Comparison of ENCODE assay signal across 16 mouse cellular contexts in genomic region chr8:70468733-70469132, GRCm38 (mm10). TPM values are rescaled to one million over a fixed set of nuclear protein-coding genes. Genes with fewer than 3 reads are reported as not detected.
A peak's percentile ranks its signal among the peaks of the same experiment; 100 is the strongest.
DNase-seq lines count a peak whose midpoint lies in the region; ATAC-seq and TF ChIP-seq lines count a peak whose summit lies in the region.
"Had no signal": no experiment of that assay in that cellular context is flagged by ENCODE, and none has a peak within 500 bp of the region (broad histone marks: within the 10 kb centered on the region; RNA-seq: fewer than 3 reads in every experiment).

No protein-coding gene starts in this region.

- H3K9ac ChIP-seq in midbrain, embryonic 13.5 days (replicated peaks), result no peak overlapping the region
- H3K9ac ChIP-seq: forebrain, embryonic 13.5 days had no signal

- no peak overlapping the region for H3K4me3 ChIP-seq in gastrocnemius, adult 2 months
- H3K4me3 ChIP-seq in layer of hippocampus, adult 2 months, result no peak overlapping the region
- no peak overlapping the region for H3K4me3 ChIP-seq in midbrain, embryonic 10.5 days
- no peak overlapping the region for H3K4me3 ChIP-seq in midbrain, embryonic 13.5 days (replicated peaks)
- H3K4me3 ChIP-seq: forebrain, embryonic 13.5 days; limb, embryonic 10.5 days; myocyte had no signal

- H3K4me1 ChIP-seq in midbrain, embryonic 10.5 days, result peaks cover 35% of the 10 kb centered on the region
- peaks cover 14% of the 10 kb centered on the region for H3K4me1 ChIP-seq in midbrain, embryonic 13.5 days (replicated peaks)
- H3K4me1 ChIP-seq: forebrain, embryonic 13.5 days had no signal

- H3K27ac ChIP-seq in gastrocnemius, adult 2 months, result peak overlapping the region; percentile 79
- H3K27ac ChIP-seq in layer of hippocampus, adult 2 months, result peak overlapping the region; percentile 88
- H3K27ac ChIP-seq in midbrain, embryonic 10.5 days (replicated peaks), result 0 out of 2 replicates have a peak overlapping the region, but pooled peaks have one; percentile 23
- no peak overlapping the region for H3K27ac ChIP-seq in midbrain, embryonic 13.5 days
- H3K27ac ChIP-seq: forebrain, embryonic 13.5 days; limb, embryonic 10.5 days had no signal

- no peak overlapping the region for H3K4me2 ChIP-seq in midbrain, embryonic 13.5 days (replicated peaks)
- H3K4me2 ChIP-seq: forebrain, embryonic 13.5 days had no signal

- ATAC-seq in midbrain, embryonic 13.5 days, result no peak
- ATAC-seq in monocyte, adult 5-6 weeks (replicated peaks; ENCODE audit: insufficient number of reproducible peaks, low FRiP score, low TSS enrichment, poor library complexity, severe bottlenecking), result no peak
- ATAC-seq: forebrain, embryonic 13.5 days had no signal

- no peaks in the 10 kb centered on the region for H3K9me3 ChIP-seq in midbrain, embryonic 10.5 days (replicated peaks)
- H3K9me3 ChIP-seq in midbrain, embryonic 13.5 days, result no peaks in the 10 kb centered on the region
- H3K9me3 ChIP-seq: forebrain, embryonic 13.5 days; limb, embryonic 10.5 days had no signal

- TF ChIP-seq CTCF in gastrocnemius, adult 2 months (IDR thresholded peaks at IDR 0.05), result no peak
- no peak for TF ChIP-seq CTCF in layer of hippocampus, adult 2 months (conservative IDR thresholded peaks at IDR 0.05)

- intact Hi-C loops in gastrocnemius, adult 2 months (cut with DNase I), result no loop called here
- intact Hi-C loops in gastrocnemius, postnatal 14 days (cut with DNase I; ENCODE audit: low total_unique reads), result no loop called here

- no peaks in the 10 kb centered on the region for H3K27me3 ChIP-seq in midbrain, embryonic 10.5 days (ENCODE audit: low read depth, poor library complexity, severe bottlenecking)
- H3K27me3 ChIP-seq in midbrain, embryonic 13.5 days, result no peaks in the 10 kb centered on the region
- H3K27me3 ChIP-seq: CH12.LX; forebrain, embryonic 13.5 days had no signal

- DNase-seq in gastrocnemius, adult 2 months, result no peak
- no peak for DNase-seq in gastrocnemius, postnatal 14 days
- no peak for DNase-seq in layer of hippocampus, adult 2 months (ENCODE audit: low spot score in 2 of 2)
- no peak for DNase-seq in layer of hippocampus, adult 9-10 months (ENCODE audit: low spot score)
- no peak for DNase-seq in midbrain, embryonic 10.5 days (ENCODE audit: low spot score)
- DNase-seq: cerebellum, postnatal 14 days; embryo, embryonic 11 days; thymus, postnatal 36 days had no signal

- H3K36me3 ChIP-seq in midbrain, embryonic 10.5 days, result peaks cover 11% of the 10 kb centered on the region
- peaks cover 4% of the 10 kb centered on the region; the same call in 1 of the 2 replicates for H3K36me3 ChIP-seq in midbrain, embryonic 13.5 days

- WGBS in midbrain, embryonic 10.5 days, result 90% methylated on average over 4 of the region's 4 CpGs
- WGBS in midbrain, embryonic 13.5 days, result 90% methylated on average over 4 of the region's 4 CpGs

RNA-seq across cellular contexts. Expression of gene Klhl26, which starts 8.0 kb away (rescaled TPM):
- total RNA-seq in gastrocnemius, adult 2 months (2021), result 1 to 10 TPM; 6.7 to 8.5 TPM
- 1 to 10 TPM; 5.4 TPM for total RNA-seq in gastrocnemius, postnatal 14 days (2021)
- total RNA-seq in layer of hippocampus, adult 2 months (2021), result 10 to 100 TPM; 56.8 to 60.2 TPM
- 16.9 and 20.7 TPM in 2 replicates for polyA plus RNA-seq in midbrain, embryonic 10.5 days (2016; fragmentation: Nextera tagmentation; extraction: Ambion mirVana)
- 19.3 and 22.2 TPM in 2 replicates for polyA plus RNA-seq in midbrain, embryonic 13.5 days (2015; fragmentation: Nextera tagmentation; extraction: Ambion mirVana)
- total RNA-seq in monocyte, adult 5-6 weeks (2017), result 3.3 to 8.3 TPM (median 3.4 TPM) in 3 replicates

RNA-seq across cellular contexts. Expression of gene Tmem59l, which starts 18.4 kb away (rescaled TPM):
- not detected for total RNA-seq in gastrocnemius, adult 2 months (2021)
- not detected for total RNA-seq in gastrocnemius, postnatal 14 days (2021)
- total RNA-seq in layer of hippocampus, adult 2 months (2021), result 100 to 1,000 TPM; 321 to 339 TPM
- 7.9 and 8.3 TPM in 2 replicates for polyA plus RNA-seq in midbrain, embryonic 10.5 days (2016; fragmentation: Nextera tagmentation; extraction: Ambion mirVana)
- polyA plus RNA-seq in midbrain, embryonic 13.5 days (2015; fragmentation: Nextera tagmentation; extraction: Ambion mirVana), result 60.6 and 61.5 TPM in 2 replicates
- total RNA-seq in monocyte, adult 5-6 weeks (2017), result not detected in 3 replicates
- total RNA-seq: CH12.LX had no signal
- polyA plus RNA-seq: heart, postnatal 0 days; liver, embryonic 16.5 days had no signal

RNA-seq across cellular contexts. Expression of gene Crlf1, which starts 24.2 kb away (rescaled TPM):
- 1 to 10 TPM; 2.5 to 3.2 TPM for total RNA-seq in gastrocnemius, adult 2 months (2021)
- 1 to 10 TPM; 1.5 to 1.9 TPM for total RNA-seq in gastrocnemius, postnatal 14 days (2021)
- total RNA-seq in layer of hippocampus, adult 2 months (2021), result 10 to 100 TPM; 44.5 to 47.1 TPM
- 0.42 and 2.3 TPM in 2 replicates for polyA plus RNA-seq in midbrain, embryonic 10.5 days (2016; fragmentation: Nextera tagmentation; extraction: Ambion mirVana)
- polyA plus RNA-seq in midbrain, embryonic 13.5 days (2015; fragmentation: Nextera tagmentation; extraction: Ambion mirVana), result 0.97 and 1.1 TPM in 2 replicates
- total RNA-seq in monocyte, adult 5-6 weeks (2017), result not detected in 3 replicates

RNA-seq across cellular contexts. Expression of gene Crtc1, which starts 29.4 kb away (rescaled TPM):
- total RNA-seq in gastrocnemius, adult 2 months (2021), result 1 to 10 TPM; 8.9 to 9.5 TPM
- 1 to 10 TPM; 6.4 to 7.4 TPM for total RNA-seq in gastrocnemius, postnatal 14 days (2021)
- 100 to 1,000 TPM; 191 to 208 TPM for total RNA-seq in layer of hippocampus, adult 2 months (2021)
- 12.9 and 16.5 TPM in 2 replicates for polyA plus RNA-seq in midbrain, embryonic 10.5 days (2016; fragmentation: Nextera tagmentation; extraction: Ambion mirVana)
- 33.9 and 36.1 TPM in 2 replicates for polyA plus RNA-seq in midbrain, embryonic 13.5 days (2015; fragmentation: Nextera tagmentation; extraction: Ambion mirVana)
- total RNA-seq in monocyte, adult 5-6 weeks (2017), result 1.8 to 7.0 TPM (median 6.5 TPM) in 3 replicates

RNA-seq across cellular contexts. Expression of gene Rex1bd, which starts 37.8 kb away (rescaled TPM):
- total RNA-seq in gastrocnemius, adult 2 months (2021), result 100 to 1,000 TPM; 146 to 148 TPM
- total RNA-seq in gastrocnemius, postnatal 14 days (2021), result 100 to 1,000 TPM; 118 to 122 TPM
- 10 to 100 TPM; 93.9 to 98.1 TPM for total RNA-seq in layer of hippocampus, adult 2 months (2021)
- polyA plus RNA-seq in midbrain, embryonic 10.5 days (2016; fragmentation: Nextera tagmentation; extraction: Ambion mirVana), result 138 and 140 TPM in 2 replicates
- polyA plus RNA-seq in midbrain, embryonic 13.5 days (2015; fragmentation: Nextera tagmentation; extraction: Ambion mirVana), result 152 and 155 TPM in 2 replicates
- 16.6 to 32.7 TPM (median 26.1 TPM) in 3 replicates for total RNA-seq in monocyte, adult 5-6 weeks (2017)

Comparison
In these comparisons a context has a peak if more than half of its experiments do, and no peak if none do; other contexts are left out.
1. RNA of gene Tmem59l, which starts 18.4 kb away (total RNA-seq): 321 to 339 TPM in layer of hippocampus, adult 2 months; not detected in gastrocnemius, adult 2 months, not detected in gastrocnemius, postnatal 14 days and not detected in monocyte, adult 5-6 weeks; every median in the first group is over 100 times any median in the second.
2. RNA of gene Crlf1, which starts 24.2 kb away (total RNA-seq): 44.5 to 47.1 TPM in layer of hippocampus, adult 2 months; 2.5 to 3.2 TPM in gastrocnemius, adult 2 months, 1.5 to 1.9 TPM in gastrocnemius, postnatal 14 days and not detected in monocyte, adult 5-6 weeks; every median in the first group is over 10 times any median in the second.